Mouse (Mus musculus): ENCODE measurements at regions not wholly inside any gene's neighbourhood (a gene's known extent, or its start where the extent isn't known, plus 50 kb on each side); places are given as distances from the start of the nearest gene placed in this dataset.

- no peak for TF ChIP-seq CTCF (conservative IDR thresholded peaks at IDR 0.05; ENCODE audit: insufficient read depth, insufficient read length, low read depth, low read length)
- no peak for TF ChIP-seq POLR2A (IDR thresholded peaks at IDR 0.05; ENCODE audit: low read depth, low read length)
Observed at GRCm38 (mm10) chrX:166886417-166886816, 300.9 kb upstream of the Egfl6 start.

All from kidney, adult 2 months (tissue).